Mouse (Mus musculus) neural tube, embryonic 11.5 days (tissue): ENCODE results near the gene Vil1. TPM values are rescaled to one million over a fixed set of nuclear protein-coding genes. Genes with fewer than 3 reads are reported as not detected.

Experiments used
- ATAC-seq: fragments of 200-750 bp; cut with Nextera tagmentation; 2 replicates; pipeline ENCODE4 v1.8.0; 2017; ENCODE audit warnings: moderate number of reproducible peaks, mild to moderate bottlenecking, moderate TSS enrichment, moderate library complexity; ENCODE audit not compliant: insufficient read depth, low FRiP score, low TSS enrichment
- DNase-seq: peaks from one replicate; pipeline ENCODE4 v3.0.0-alpha.2; 2015; ENCODE audit warnings: low spot score
- H3K27ac ChIP-seq: fragments of 300-500 bp; sonication (generic); 2 replicates; pipeline ENCODE4 v1.5.1; 2014; ENCODE audit warnings: low read depth, mild to moderate bottlenecking, low read length
- H3K27me3 ChIP-seq: fragments of 300-500 bp; sonication (generic); 2 replicates; pipeline ENCODE4 v1.6.1; 2014; ENCODE audit warnings: mild to moderate bottlenecking, low read length, mixed read lengths; ENCODE audit not compliant: control insufficient read depth, insufficient read depth
- H3K36me3 ChIP-seq: fragments of 300-500 bp; sonication (generic); 2 replicates; pipeline ENCODE4 v1.6.1; 2014; ENCODE audit warnings: mild to moderate bottlenecking, low read length, moderate library complexity, mixed read lengths; ENCODE audit not compliant: control insufficient read depth, insufficient read depth
- H3K4me1 ChIP-seq: fragments of 300-500 bp; sonication (generic); 2 replicates; pipeline ENCODE4 v1.6.1; 2014; ENCODE audit warnings: low read length, mixed read lengths; ENCODE audit not compliant: control insufficient read depth, insufficient read depth
- H3K4me2 ChIP-seq: fragments of 300-500 bp; sonication (generic); 2 replicates; pipeline ENCODE4 v1.6.1; 2014; ENCODE audit warnings: low read depth, mild to moderate bottlenecking, moderate library complexity
- H3K4me3 ChIP-seq: fragments of 300-500 bp; sonication (generic); 2 replicates; pipeline ENCODE4 v1.5.1; 2014; ENCODE audit warnings: low read depth, low read length
- H3K9ac ChIP-seq: fragments of 300-500 bp; sonication (generic); 2 replicates; pipeline ENCODE4 v1.6.1; 2014; ENCODE audit warnings: mild to moderate bottlenecking, low read length
- H3K9me3 ChIP-seq: fragments of 300-500 bp; sonication (generic); 2 replicates; pipeline ENCODE4 v1.6.1; 2016; ENCODE audit warnings: low read length; ENCODE audit not compliant: control insufficient read depth
- WGBS: fragments of 180-500 bp; shearing (Covaris S2); extraction: QIAGEN DNeasy Blood & Tissue Kit; methylation state at CpG from one replicate; pipeline ENCODE4 v1.1.7; 2014; 5-methylcytosine and 5-hydroxymethylcytosine counted together
- polyA plus RNA-seq: library from polyadenylated mRNA; unstranded; fragments of >200 nt; fragmentation: Nextera tagmentation; extraction: Ambion mirVana; gene quantifications from 2 replicates; pipeline ENCODE4 v1.2.1, GENCODE M21; 2014

Gene Vil1
- polyA plus RNA-seq, 1 experiment from 2014 or later: 0.09 TPM

GRCm38 (mm10) chr1:74384525-74384924, 24.7 kb upstream of the Vil1 start:
- Histone ChIP-seq H3K9ac (no peak overlapping the region), H3K4me2 (no peak overlapping the region), H3K9me3 (no peaks in the 10 kb centered on the region), H3K27me3 (no peaks in the 10 kb centered on the region), H3K36me3 (no peaks in the 10 kb centered on the region), H3K4me1 (0 out of 2 replicates have a peak, but pooled peaks cover 2% of the 10 kb centered on the region), H3K4me3 (no peak overlapping the region), H3K27ac (no peak overlapping the region)
- whole genome bisulfite sequencing: 82% methylated on average over 8 of the region's 8 CpGs
- no peak for ATAC-seq
- DNase-seq: no peak

DNA sequence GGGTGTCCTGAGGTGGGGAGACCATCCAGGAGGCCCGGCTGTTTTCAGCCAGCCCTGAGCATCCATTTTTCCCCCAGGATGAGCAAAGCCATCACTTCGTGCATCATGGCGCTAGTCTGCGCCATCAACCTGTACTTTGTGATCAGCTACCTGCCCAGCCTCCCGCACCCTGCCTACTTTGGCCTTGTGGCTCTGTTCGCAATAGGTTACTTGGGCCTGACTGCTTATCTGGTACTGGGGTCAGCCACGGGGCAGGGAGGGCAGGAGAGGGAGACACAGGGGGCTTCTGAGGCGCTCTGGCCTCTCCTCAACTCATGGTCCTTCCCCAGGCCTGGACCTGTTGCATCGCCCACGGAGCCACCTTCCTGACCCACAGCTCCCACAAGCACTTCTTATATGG, 24.1 kb upstream of the Vil1 start:
- Histone ChIP-seq H3K27me3 (no peaks in the 10 kb centered on the region), H3K9me3 (no peaks in the 10 kb centered on the region), H3K4me1 (0 out of 2 replicates have a peak, but pooled peaks cover 2% of the 10 kb centered on the region), H3K9ac (no peak overlapping the region), H3K27ac (no peak overlapping the region), H3K36me3 (no peaks in the 10 kb centered on the region), H3K4me3 (no peak overlapping the region), H3K4me2 (no peak overlapping the region)
- 91% methylated on average over 10 of the region's 10 CpGs for WGBS
- DNase-seq (no peak), ATAC-seq (no peak)

DNA sequence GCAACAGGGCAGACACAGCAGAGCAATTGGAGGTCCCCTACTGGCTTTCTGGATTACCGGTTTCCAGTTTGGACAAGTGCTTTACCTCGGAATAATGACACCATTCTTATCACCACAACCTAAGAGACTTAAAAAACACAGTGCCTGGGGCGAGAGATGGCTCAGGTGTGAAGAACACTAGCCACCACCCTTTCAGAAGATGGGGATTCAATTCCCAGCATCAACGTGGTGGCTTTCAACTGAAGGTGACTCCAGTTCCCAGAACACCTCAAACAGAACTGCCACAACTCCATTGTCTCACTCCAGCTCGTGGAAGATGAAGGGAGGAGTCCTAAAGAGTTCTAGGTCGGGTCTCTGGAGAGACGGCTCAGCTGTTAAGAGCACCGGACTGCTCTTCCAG, 23.6 kb upstream of the Vil1 start:
- Histone ChIP-seq H3K27me3 (0 out of 2 replicates have a peak, but pooled peaks cover 1% of the 10 kb centered on the region), H3K9me3 (no peaks in the 10 kb centered on the region), H3K9ac (no peak overlapping the region), H3K27ac (no peak overlapping the region), H3K4me3 (no peak overlapping the region), H3K4me2 (no peak overlapping the region), H3K36me3 (no peaks in the 10 kb centered on the region), H3K4me1 (peaks cover 6% of the 10 kb centered on the region; the same call in 1 of the 2 replicates)
- 88% methylated on average over 8 of the region's 8 CpGs for WGBS
- ATAC-seq (no peak), DNase-seq (no peak)

DNA sequence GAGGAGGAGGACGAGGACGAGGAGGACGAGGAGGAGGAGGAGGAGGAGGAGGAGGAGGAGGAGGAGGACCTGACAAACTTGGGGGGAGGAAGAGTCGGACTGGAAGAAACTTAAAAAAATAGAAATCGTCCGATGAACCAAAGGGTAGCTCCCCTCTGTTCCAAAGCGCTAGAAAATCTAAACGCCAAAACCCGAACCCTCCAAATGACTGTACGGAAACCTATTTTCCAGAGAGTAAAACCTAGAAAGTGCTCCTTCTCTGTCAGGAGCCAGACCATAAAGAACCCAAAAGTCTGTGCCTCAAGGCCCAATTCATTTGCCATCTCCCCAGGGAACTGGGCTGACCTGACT, 22.8 kb upstream of the Vil1 start:
- H3K36me3 ChIP-seq: no peaks in the 10 kb centered on the region
- ATAC-seq: no peak
- H3K27ac ChIP-seq: peak overlapping the region; percentile 91
- H3K4me1 ChIP-seq: peaks cover 6% of the 10 kb centered on the region; the same call in 1 of the 2 replicates
- peak overlapping the region; percentile 73 for H3K9ac ChIP-seq
- H3K4me3 ChIP-seq: peak overlapping the region; percentile 58
- no peak for DNase-seq
- 0 out of 2 replicates have a peak, but pooled peaks cover 4% of the 10 kb centered on the region for H3K27me3 ChIP-seq
- peak overlapping the region; percentile 63 for H3K4me2 ChIP-seq
- 58% methylated on average over 7 of the region's 10 CpGs for WGBS
- no peaks in the 10 kb centered on the region for H3K9me3 ChIP-seq

GRCm38 (mm10) chr1:74386714-74387385, 22.3 kb upstream of the Vil1 start:
- H3K4me2 ChIP-seq: peak overlapping the region; percentile 63
- 0 out of 2 replicates have a peak, but pooled peaks cover 4% of the 10 kb centered on the region for H3K27me3 ChIP-seq
- H3K36me3 ChIP-seq: no peaks in the 10 kb centered on the region
- peak; percentile 85 for ATAC-seq
- peak overlapping the region; percentile 58 for H3K4me3 ChIP-seq
- H3K9ac ChIP-seq: peak overlapping the region; percentile 73
- peak overlapping the region; percentile 91 for H3K27ac ChIP-seq
- peak; percentile 95 for DNase-seq
- H3K4me1 ChIP-seq: peaks cover 6% of the 10 kb centered on the region; the same call in 1 of the 2 replicates
- WGBS: under 1% methylated on average over 26 of the region's 26 CpGs
- H3K9me3 ChIP-seq: no peaks in the 10 kb centered on the region

DNA sequence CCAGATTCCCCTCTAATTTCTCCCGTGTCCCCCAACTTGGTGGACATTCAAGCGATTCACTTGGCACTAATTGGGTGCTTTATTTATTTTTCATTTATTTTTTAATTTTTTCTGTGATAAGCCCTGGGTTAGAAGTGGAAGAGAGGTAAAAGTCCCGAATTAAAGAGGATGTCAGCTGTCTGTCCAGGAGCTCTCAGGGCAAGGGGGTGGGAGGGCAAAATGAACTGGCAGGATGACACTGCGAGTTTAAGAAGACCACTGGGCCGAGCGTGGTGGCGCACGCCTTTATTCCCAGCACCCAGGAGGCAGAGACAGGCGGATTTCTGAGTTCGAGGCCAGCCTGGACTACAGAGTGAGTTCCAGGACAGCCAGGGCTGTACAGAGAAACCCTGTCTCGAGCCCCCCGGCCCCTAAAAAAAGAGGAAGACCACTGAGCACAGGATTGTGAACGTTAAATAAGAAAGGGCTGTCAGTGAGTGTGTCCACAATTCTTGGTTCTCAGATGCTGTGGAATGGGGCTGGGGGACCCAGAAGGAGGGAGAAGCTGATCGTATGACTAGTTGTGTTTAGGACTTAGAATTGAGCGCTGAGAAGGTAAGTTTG, 21.7 kb upstream of the Vil1 start:
- Histone ChIP-seq H3K27me3 (0 out of 2 replicates have a peak, but pooled peaks cover 4% of the 10 kb centered on the region), H3K36me3 (no peaks in the 10 kb centered on the region), H3K9me3 (no peaks in the 10 kb centered on the region), H3K9ac (no peak overlapping the region), H3K27ac (peak overlapping the region; percentile 91; the same call in 1 of the 2 replicates), H3K4me2 (peak overlapping the region; percentile 63), H3K4me1 (peaks cover 8% of the 10 kb centered on the region), H3K4me3 (no peak overlapping the region)
- DNase-seq (no peak), ATAC-seq (no peak)
- WGBS: 67% methylated on average over 15 of the region's 15 CpGs

DNA sequence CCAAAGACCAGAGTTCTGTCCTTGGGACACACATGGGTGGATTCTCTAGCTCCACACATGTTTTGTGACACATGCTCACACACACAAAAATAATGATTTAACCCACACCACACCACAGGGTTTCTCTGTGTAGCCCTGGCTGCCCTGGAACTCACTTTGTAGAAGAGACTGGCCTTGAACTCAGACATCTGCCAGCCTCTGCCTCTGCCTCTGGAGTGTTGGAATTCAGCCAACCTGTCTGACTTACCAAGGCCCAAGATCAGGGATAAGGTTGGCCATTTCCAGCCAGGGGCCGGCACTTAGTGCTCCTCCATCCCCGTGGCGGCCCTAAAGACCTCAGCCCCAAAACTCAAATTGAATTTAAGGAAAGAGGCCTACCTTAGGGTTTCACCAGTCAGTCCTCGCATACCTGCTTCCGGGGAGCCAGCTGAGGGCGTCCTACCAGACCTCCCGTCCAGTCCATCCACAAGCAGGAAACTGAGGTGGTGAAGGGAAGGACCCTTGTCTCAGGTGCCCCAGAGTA, 20.7 kb upstream of the Vil1 start:
- H3K4me2 ChIP-seq: no peak overlapping the region
- DNase-seq (no peak), ATAC-seq (no peak)
- no peak overlapping the region for H3K27ac ChIP-seq
- whole genome bisulfite sequencing: 72% methylated on average over 7 of the region's 7 CpGs
- H3K4me3 ChIP-seq: no peak overlapping the region
- H3K4me1 ChIP-seq: peaks cover 14% of the 10 kb centered on the region
- no peaks in the 10 kb centered on the region for H3K9me3 ChIP-seq
- no peaks in the 10 kb centered on the region for H3K36me3 ChIP-seq
- 0 out of 2 replicates have a peak, but pooled peaks cover 4% of the 10 kb centered on the region for H3K27me3 ChIP-seq
- no peak overlapping the region for H3K9ac ChIP-seq

- Histone ChIP-seq H3K9me3 (no peaks in the 10 kb centered on the region), H3K4me1 (peaks cover 14% of the 10 kb centered on the region), H3K4me3 (peak overlapping the region; percentile 7; the same call in 1 of the 2 replicates), H3K4me2 (peak overlapping the region; percentile 36), H3K36me3 (peaks cover 6% of the 10 kb centered on the region; the same call in 1 of the 2 replicates), H3K27me3 (0 out of 2 replicates have a peak, but pooled peaks cover 4% of the 10 kb centered on the region), H3K9ac (no peak overlapping the region; the same call in 1 of the 2 replicates), H3K27ac (no peak overlapping the region)
- no peak for ATAC-seq
- 4% methylated on average over 29 of the region's 29 CpGs for WGBS
- DNase-seq: no peak
These were observed 19.3 kb upstream of the Vil1 start for GRCm38 (mm10) chr1:74389831-74390286.
